Mouse (Mus musculus): ENCODE results near the gene Rhbdl1. TPM values are rescaled to one million over a fixed set of nuclear protein-coding genes. Genes with fewer than 3 reads are reported as not detected.

The Rhbdl1 gene
- polyA plus RNA-seq, 1 experiment from 2014 or later, result 16.4 TPM

Small RNA genes lying within 50 kb of the gene (microRNA-seq; reads per million reads assigned to microRNA genes)
- gene Mir3082 (ENCODE audit: borderline replicate concordance, insufficient number of aligned reads), result not detected

Other genes starting within 250 kb of the Rhbdl1 start
- gene Gng13, start 120.1 kb downstream of the Rhbdl1 start, polyA plus RNA-seq (2015; fragmentation: Nextera tagmentation; extraction: Ambion mirVana), result 5.1 and 5.4 TPM in 2 replicates
- 4.2 and 6.3 TPM in 2 replicates for gene Chtf18, start 109.9 kb downstream of the Rhbdl1 start, polyA plus RNA-seq (2015; fragmentation: Nextera tagmentation; extraction: Ambion mirVana)
- gene Rpusd1, start 109.6 kb downstream of the Rhbdl1 start, polyA plus RNA-seq (2015; fragmentation: Nextera tagmentation; extraction: Ambion mirVana), result 12.5 and 19.9 TPM in 2 replicates
- gene Mslnl, start 101.3 kb downstream of the Rhbdl1 start, polyA plus RNA-seq (2015; fragmentation: Nextera tagmentation; extraction: Ambion mirVana), result 0.17 TPM in 1 of 2 replicates, not detected in the other
- 58.7 and 63.7 TPM in 2 replicates for gene Msln, start 82.9 kb downstream of the Rhbdl1 start, polyA plus RNA-seq (2015; fragmentation: Nextera tagmentation; extraction: Ambion mirVana)
- gene Narfl, start 63.5 kb downstream of the Rhbdl1 start, polyA plus RNA-seq (2015; fragmentation: Nextera tagmentation; extraction: Ambion mirVana), result 21.6 and 30.4 TPM in 2 replicates
- 56.7 and 71.7 TPM in 2 replicates for gene Haghl, start 51.6 kb downstream of the Rhbdl1 start, polyA plus RNA-seq (2015; fragmentation: Nextera tagmentation; extraction: Ambion mirVana)
- gene Ccdc78, start 50.7 kb downstream of the Rhbdl1 start, polyA plus RNA-seq (2015; fragmentation: Nextera tagmentation; extraction: Ambion mirVana), result 0.35 and 0.36 TPM in 2 replicates
- 146 and 178 TPM in 2 replicates for gene Fam173a, start 44.4 kb downstream of the Rhbdl1 start, polyA plus RNA-seq (2015; fragmentation: Nextera tagmentation; extraction: Ambion mirVana)
- gene AC134908.4, start 41.6 kb downstream of the Rhbdl1 start, polyA plus RNA-seq (2015; fragmentation: Nextera tagmentation; extraction: Ambion mirVana), result 0.39 TPM in 1 of 2 replicates, not detected in the other
- 63.7 and 96.9 TPM in 2 replicates for gene Metrn, start 40.2 kb downstream of the Rhbdl1 start, polyA plus RNA-seq (2015; fragmentation: Nextera tagmentation; extraction: Ambion mirVana)
- 12.1 and 14.1 TPM in 2 replicates for gene Fbxl16, start 28.2 kb downstream of the Rhbdl1 start, polyA plus RNA-seq (2015; fragmentation: Nextera tagmentation; extraction: Ambion mirVana)
- 10.9 and 18.4 TPM in 2 replicates for gene Wdr24, start 13.7 kb downstream of the Rhbdl1 start, polyA plus RNA-seq (2015; fragmentation: Nextera tagmentation; extraction: Ambion mirVana)
- gene Jmjd8, start 8.4 kb downstream of the Rhbdl1 start, polyA plus RNA-seq (2015; fragmentation: Nextera tagmentation; extraction: Ambion mirVana), result 28.9 and 42.7 TPM in 2 replicates
- gene Stub1, start 3.9 kb downstream of the Rhbdl1 start, polyA plus RNA-seq (2015; fragmentation: Nextera tagmentation; extraction: Ambion mirVana), result 212 and 318 TPM in 2 replicates
- 2.3 and 4.6 TPM in 2 replicates for gene Gm20683, start 4.5 kb upstream of the Rhbdl1 start, polyA plus RNA-seq (2015; fragmentation: Nextera tagmentation; extraction: Ambion mirVana)
- gene Rhot2, start 7.6 kb upstream of the Rhbdl1 start, polyA plus RNA-seq (2015; fragmentation: Nextera tagmentation; extraction: Ambion mirVana), result 10.4 and 18.4 TPM in 2 replicates
- gene Wdr90, start 24.2 kb upstream of the Rhbdl1 start, polyA plus RNA-seq (2015; fragmentation: Nextera tagmentation; extraction: Ambion mirVana), result 7.4 and 12.5 TPM in 2 replicates
- gene Mcrip2, start 31.5 kb upstream of the Rhbdl1 start, polyA plus RNA-seq (2015; fragmentation: Nextera tagmentation; extraction: Ambion mirVana), result 272 and 300 TPM in 2 replicates
- gene Mettl26, start 37.8 kb upstream of the Rhbdl1 start, polyA plus RNA-seq (2015; fragmentation: Nextera tagmentation; extraction: Ambion mirVana), result 88.6 and 139 TPM in 2 replicates
- 0.36 and 0.51 TPM in 2 replicates for gene Wfikkn1, start 43.6 kb upstream of the Rhbdl1 start, polyA plus RNA-seq (2015; fragmentation: Nextera tagmentation; extraction: Ambion mirVana)
- gene Rab40c, start 82.4 kb upstream of the Rhbdl1 start, polyA plus RNA-seq (2015; fragmentation: Nextera tagmentation; extraction: Ambion mirVana), result 20.0 and 27.4 TPM in 2 replicates
- 35.6 and 46.1 TPM in 2 replicates for gene Pigq, start 107.6 kb upstream of the Rhbdl1 start, polyA plus RNA-seq (2015; fragmentation: Nextera tagmentation; extraction: Ambion mirVana)
- 0.18 TPM in 1 of 2 replicates, not detected in the other for gene Nhlrc4, start 107.7 kb upstream of the Rhbdl1 start, polyA plus RNA-seq (2015; fragmentation: Nextera tagmentation; extraction: Ambion mirVana)
- gene A930017K11Rik, start 115.3 kb upstream of the Rhbdl1 start, polyA plus RNA-seq (2015; fragmentation: Nextera tagmentation; extraction: Ambion mirVana), result 0.21 TPM in 1 of 2 replicates, not detected in the other
- gene Capn15, start 148.5 kb upstream of the Rhbdl1 start, polyA plus RNA-seq (2015; fragmentation: Nextera tagmentation; extraction: Ambion mirVana), result 9.1 and 11.3 TPM in 2 replicates
- gene Rab11fip3, start 232.3 kb upstream of the Rhbdl1 start, polyA plus RNA-seq (2015; fragmentation: Nextera tagmentation; extraction: Ambion mirVana), result 6.9 and 7.5 TPM in 2 replicates

All from adrenal gland, postnatal 0 days (tissue).